Mouse (Mus musculus) ES-E14 (cell line): ENCODE measurements around the gene Matn1. TPM values are rescaled to one million over a fixed set of nuclear protein-coding genes. Genes with fewer than 3 reads are reported as not detected.

Source experiments
- DNase-seq: peaks from one replicate; pipeline ENCODE4 v3.0.0-alpha.2; 2013; ENCODE audit warnings: low read depth, low spot score
- H3K27ac ChIP-seq: 2 replicates; pipeline ENCODE4 v1.5.1; 2012; ENCODE audit warnings: low read depth, mild to moderate bottlenecking, low read length, moderate library complexity, mixed read lengths; ENCODE audit not compliant: poor library complexity, insufficient read depth, severe bottlenecking
- H3K36me3 ChIP-seq: 2 replicates; pipeline ENCODE4 v1.6.1; 2012; ENCODE audit warnings: mild to moderate bottlenecking, low read length, moderate library complexity, mixed read lengths; ENCODE audit not compliant: control insufficient read depth, poor library complexity, insufficient read depth, severe bottlenecking
- H3K4me1 ChIP-seq, 2 experiments: fragments of 150-350 bp in 1 of 2; sonication (generic) in 1 of 2; 2 replicates each; pipeline ENCODE4 v1.6.1; 2012; ENCODE audit warnings: low read length in 2 of 2, mild to moderate bottlenecking in 1 of 2, mixed read lengths in 1 of 2; ENCODE audit not compliant: control insufficient read depth in 2 of 2, insufficient read depth in 2 of 2, poor library complexity in 1 of 2
- H3K4me3 ChIP-seq, 2 experiments: fragments of 150-350 bp in 1 of 2; sonication (generic) in 1 of 2; 2 replicates each; pipeline ENCODE4 v1.5.1; 2012; ENCODE audit warnings: low read length in 2 of 2, low read depth in 1 of 2, mild to moderate bottlenecking in 1 of 2, mixed read lengths in 1 of 2; ENCODE audit not compliant: insufficient read depth in 1 of 2, poor library complexity in 1 of 2, severe bottlenecking in 1 of 2
- H3K9ac ChIP-seq: 2 replicates; pipeline ENCODE4 v1.6.1; 2012; ENCODE audit warnings: low read depth, mild to moderate bottlenecking, low read length, mixed read lengths; ENCODE audit not compliant: poor library complexity, insufficient read depth, severe bottlenecking
- H3K9me3 ChIP-seq: fragments of 150-350 bp; sonication (generic); 2 replicates; pipeline ENCODE4 v1.6.1; 2012; ENCODE audit warnings: low read depth, mild to moderate bottlenecking, low read length; ENCODE audit not compliant: control insufficient read depth, insufficient read depth
- CHD2 ChIP-seq: IDR thresholded peaks from 2 replicates; pipeline ENCODE4 v1.6.1; 2014; ENCODE audit warnings: mild to moderate bottlenecking, low read depth, low read length, inconsistent platforms
- HCFC1 ChIP-seq: IDR thresholded peaks from 2 replicates; pipeline ENCODE4 v1.6.1; 2012; ENCODE audit warnings: low read length, inconsistent platforms, borderline replicate concordance; ENCODE audit not compliant: insufficient read depth
- MAFK ChIP-seq: IDR thresholded peaks from 2 replicates; pipeline ENCODE4 v1.6.1; 2014; ENCODE audit warnings: mild to moderate bottlenecking, low read depth, low read length, inconsistent platforms; ENCODE audit not compliant: insufficient read depth
- ZC3H11A ChIP-seq: IDR thresholded peaks from 2 replicates; pipeline ENCODE4 v1.6.1; 2012; ENCODE audit warnings: low read depth, mild to moderate bottlenecking, inconsistent platforms, low read length, borderline replicate concordance
- ZNF384 ChIP-seq: IDR thresholded peaks from 2 replicates; pipeline ENCODE4 v1.6.1; 2012; ENCODE audit warnings: low read depth, low read length, inconsistent platforms
- in situ Hi-C, 2 experiments: fragments of 600-800 bp; cut with MboI; formaldehyde crosslinking; loops; one replicate each; pipeline ENCODE4 v1.15.1; 2025; ENCODE audit warnings: low sequenced_read_pairs in 2 of 2, inconsistent platforms in 1 of 2; ENCODE audit not compliant: unreplicated experiment in 2 of 2
- total RNA-seq: library from RNA; depleted of rRNA; stranded (reverse); fragments of 300-350 nt; gene quantifications from 2 replicates; pipeline ENCODE4 v1.2.3, GENCODE M21; 2012

Matn1 gene
- total RNA-seq, 1 experiment, result 2.0 TPM

- H3K4me3 ChIP-seq, result peak overlapping the region in 1 of 2 experiments; percentile 6; a peak in 1 of 4 replicates
- no peaks in the 10 kb centered on the region for H3K9me3 ChIP-seq
- peaks cover 2 to 5% of the 10 kb centered on the region in 2 experiments; a peak in 1 of 4 replicates for H3K4me1 ChIP-seq
- DNase-seq, result peak; percentile 53
- TF ChIP-seq CHD2 (no peak), ZNF384 (no peak), MAFK (no peak), HCFC1 (no peak), ZC3H11A (no peak)
- in situ Hi-C loops, result no loop called here
- H3K9ac ChIP-seq, result no peak overlapping the region
- no peak overlapping the region for H3K27ac ChIP-seq
- no peaks in the 10 kb centered on the region for H3K36me3 ChIP-seq
Observed at GRCm38 (mm10) chr4:130988219-130988839, 44.1 kb downstream of the Matn1 start.

- Histone ChIP-seq H3K27ac (no peak overlapping the region), H3K9me3 (no peaks in the 10 kb centered on the region), H3K4me3 (no peak overlapping the region), H3K4me1 (peaks cover 2 to 5% of the 10 kb centered on the region in 2 experiments; a peak in 1 of 4 replicates), H3K9ac (no peak overlapping the region), H3K36me3 (no peaks in the 10 kb centered on the region)
- in situ Hi-C loops, result no loop called here
- TF ChIP-seq MAFK, result no peak
- TF ChIP-seq ZNF384, result no peak
- TF ChIP-seq ZC3H11A, result no peak
- no peak for DNase-seq
Observed at GRCm38 (mm10) chr4:130989146-130989545, 45.0 kb downstream of the Matn1 start.

GRCm38 (mm10) chr4:130990966-130991365, 46.8 kb downstream of the Matn1 start:
- Histone ChIP-seq H3K27ac (no peak overlapping the region), H3K4me1 (peaks cover 2 to 5% of the 10 kb centered on the region in 2 experiments; a peak in 1 of 4 replicates), H3K36me3 (no peaks in the 10 kb centered on the region), H3K9ac (no peak overlapping the region), H3K9me3 (no peaks in the 10 kb centered on the region), H3K4me3 (no peak overlapping the region)
- TF ChIP-seq ZNF384 (no peak), MAFK (no peak), ZC3H11A (no peak), HCFC1 (no peak), CHD2 (no peak)
- no peak for DNase-seq
- in situ Hi-C loops, result no loop called here

- H3K36me3 ChIP-seq, result no peaks in the 10 kb centered on the region
- H3K27ac ChIP-seq, result no peak overlapping the region
- TF ChIP-seq MAFK (no peak), CHD2 (no peak), ZC3H11A (no peak), ZNF384 (no peak), HCFC1 (no peak)
- no peak overlapping the region for H3K4me3 ChIP-seq
- DNase-seq, result no peak
- in situ Hi-C loops, result no loop called here
- H3K9ac ChIP-seq, result no peak overlapping the region
- no peaks in the 10 kb centered on the region; a peak in 1 of 4 replicates for H3K4me1 ChIP-seq
- H3K9me3 ChIP-seq, result no peaks in the 10 kb centered on the region
Observed at GRCm38 (mm10) chr4:130994556-130994955, 50.4 kb downstream of the Matn1 start.

- no peak overlapping the region for H3K9ac ChIP-seq
- no peaks in the 10 kb centered on the region for H3K9me3 ChIP-seq
- no peak overlapping the region for H3K4me3 ChIP-seq
- no peak for TF ChIP-seq MAFK
- no peak for TF ChIP-seq HCFC1
- TF ChIP-seq ZNF384, result no peak
- no peak for TF ChIP-seq ZC3H11A
- TF ChIP-seq CHD2, result no peak
- H3K27ac ChIP-seq, result no peak overlapping the region
- in situ Hi-C loops, result no loop called here
- DNase-seq, result no peak
- peaks cover 1 to 3% of the 10 kb centered on the region in 2 experiments; a peak in 2 of 4 replicates for H3K4me1 ChIP-seq
- no peaks in the 10 kb centered on the region for H3K36me3 ChIP-seq
Observed at GRCm38 (mm10) chr4:130999744-131000527, 55.8 kb downstream of the Matn1 start.
